Mouse (Mus musculus) Patski (cell line): ENCODE results near the gene Akap12. TPM values are rescaled to one million over a fixed set of nuclear protein-coding genes. Genes with fewer than 3 reads are reported as not detected.

ENCODE experiments used
- ATAC-seq: fragments of 100-300 bp; one replicate; pipeline ENCODE4 v1.8.0; 2021
- CTCF ChIA-PET: fragments of 350-600 bp; sonication (Branson Sonifier 250); formaldehyde crosslinking; loops from one replicate; lab custom pipeline; 2022; ENCODE audit warnings: inconsistent platforms; lab: Charles Lee
- POLR2A ChIA-PET: fragments of 350-600 bp; sonication (Branson Sonifier 250); formaldehyde crosslinking; loops from one replicate; lab custom pipeline; 2022; ENCODE audit warnings: antibody characterized with exemption, inconsistent platforms; lab: Charles Lee
- DNase-seq: peaks from one replicate; pipeline ENCODE4 v3.0.0-alpha.2; 2011; ENCODE audit warnings: low read depth, low spot score
- H3K27me3 ChIP-seq: fragments of 371-371 bp; one replicate; pipeline ENCODE4 v1.5.1; 2021
- CTCF ChIP-seq: fragments of 100-300 bp; IDR thresholded peaks from one replicate; pipeline ENCODE4 v1.5.1; 2021
- in situ Hi-C: fragments of 300-500 bp; cut with MboI; formaldehyde crosslinking; loops from 3 replicates; pipeline ENCODE4 v1.11.1; 2018; ENCODE audit warnings: low pct_unique_long_range_greater_than_20kb, mixed read lengths
- polyA plus RNA-seq: library from polyadenylated mRNA; unstranded; gene quantifications from one replicate; pipeline ENCODE4 v1.2.3, GENCODE M21; 2021

Gene Akap12
- polyA plus RNA-seq, 1 experiment from 2014 or later, result 367 TPM

GRCm38 (mm10) chr10:4282395-4282794 is 16.2 kb downstream of the Akap12 start:
- ChIA-PET POLR2A (interaction anchor here (0.7 kb wide), 1 partner anchor 309 kb away, joined by 4 read pairs; no protein-coding TSS in a partner anchor), CTCF (interaction anchor here (1.0 to 1.6 kb wide), 2 partner anchors 111 to 175 kb away, joined by 3 to 4 read pairs; no protein-coding TSS in a partner anchor)
- DNase-seq (no peak), ATAC-seq (peak; percentile 92)
- no peak for TF ChIP-seq CTCF
- no peaks in the 10 kb centered on the region for H3K27me3 ChIP-seq
- in situ Hi-C loops, result no loop called here

GRCm38 (mm10) chr10:4284781-4285180 is 18.6 kb downstream of the Akap12 start:
- no peaks in the 10 kb centered on the region for H3K27me3 ChIP-seq
- no peak for ATAC-seq
- ChIA-PET CTCF (no interaction called here), POLR2A (interaction anchor here (0.7 kb wide), 1 partner anchor 41 kb away, joined by 3 read pairs; no protein-coding TSS in a partner anchor)
- in situ Hi-C loops, result no loop called here
- no peak for DNase-seq
- no peak for TF ChIP-seq CTCF

GRCm38 (mm10) chr10:4285752-4286151 is 19.6 kb downstream of the Akap12 start:
- DNase-seq, result no peak

GRCm38 (mm10) chr10:4289171-4289570 is 23.0 kb downstream of the Akap12 start:
- TF ChIP-seq CTCF, result no peak
- POLR2A ChIA-PET, result interaction anchor here (0.5 to 1.2 kb wide), 2 partner anchors 18 to 43 kb away, joined by 3 read pairs; no protein-coding TSS in a partner anchor
- in situ Hi-C loops, result no loop called here
- ATAC-seq (peak; percentile 55), DNase-seq (no peak)
- no peaks in the 10 kb centered on the region for H3K27me3 ChIP-seq
- CTCF ChIA-PET, result interaction anchor here (0.9 to 2.1 kb wide), 6 partner anchors 17 to 208 kb away, joined by 3 to 5 read pairs (median 4); no protein-coding TSS in a partner anchor

More at GRCm38 (mm10) chr10:4285752-4286151, 19.6 kb downstream of the Akap12 start:
- H3K27me3 ChIP-seq, result no peaks in the 10 kb centered on the region
- CTCF ChIA-PET, result no interaction called here
- no peak for TF ChIP-seq CTCF
- ATAC-seq, result no peak
- in situ Hi-C loops, result no loop called here
- POLR2A ChIA-PET, result no interaction called here

GRCm38 (mm10) chr10:4289636-4290035 is 23.5 kb downstream of the Akap12 start:
- ChIA-PET CTCF (interaction anchor here (1.0 to 2.1 kb wide), 4 partner anchors 19 to 36 kb away, joined by 3 to 5 read pairs (median 4); no protein-coding TSS in a partner anchor), POLR2A (interaction anchor here (1.2 kb wide), 1 partner anchor 18 kb away, joined by 3 read pairs; no protein-coding TSS in a partner anchor)
- DNase-seq (no peak), ATAC-seq (no peak)
- in situ Hi-C loops, result no loop called here
- no peak for TF ChIP-seq CTCF
- H3K27me3 ChIP-seq, result no peaks in the 10 kb centered on the region

GRCm38 (mm10) chr10:4290145-4290544 is 24.0 kb downstream of the Akap12 start:
- ChIA-PET CTCF (interaction anchor here (1.0 to 2.1 kb wide), 2 partner anchors 23 to 35 kb away, joined by 3 to 5 read pairs; no protein-coding TSS in a partner anchor), POLR2A (interaction anchor here (1.1 to 1.2 kb wide), 2 partner anchors 19 to 135 kb away, joined by 3 read pairs; no protein-coding TSS in a partner anchor)
- ATAC-seq, result peak; percentile 63
- peak; percentile 19 for TF ChIP-seq CTCF
- no peaks in the 10 kb centered on the region for H3K27me3 ChIP-seq
- in situ Hi-C loops, result no loop called here
- DNase-seq, result no peak

GRCm38 (mm10) chr10:4290561-4290960 is 24.4 kb downstream of the Akap12 start:
- no peak for ATAC-seq
- TF ChIP-seq CTCF, result no peak
- DNase-seq, result no peak
- in situ Hi-C loops, result no loop called here
- ChIA-PET CTCF (no interaction called here), POLR2A (interaction anchor here (0.7 to 1.1 kb wide), 2 partner anchors 38 to 135 kb away, joined by 3 to 4 read pairs; no protein-coding TSS in a partner anchor)
- H3K27me3 ChIP-seq, result no peaks in the 10 kb centered on the region

GRCm38 (mm10) chr10:4293418-4293817 is 27.2 kb downstream of the Akap12 start:
- no peak for DNase-seq
- no peaks in the 10 kb centered on the region for H3K27me3 ChIP-seq
- CTCF ChIA-PET, result interaction anchor here (1.7 kb wide), 1 partner anchor 12 kb away, joined by 5 read pairs; no protein-coding TSS in a partner anchor
- no peak for ATAC-seq
- TF ChIP-seq CTCF, result no peak
- in situ Hi-C loops, result no loop called here
- POLR2A ChIA-PET, result no interaction called here

GRCm38 (mm10) chr10:4303558-4303957 is 37.4 kb downstream of the Akap12 start:
- CTCF ChIA-PET, result no interaction called here
- DNase-seq (no peak), ATAC-seq (no peak)
- POLR2A ChIA-PET, result no interaction called here
- in situ Hi-C loops, result no loop called here
- no peak for TF ChIP-seq CTCF
- H3K27me3 ChIP-seq, result no peaks in the 10 kb centered on the region

- POLR2A ChIA-PET, result no interaction called here
- CTCF ChIA-PET, result interaction anchor here (1.3 kb wide), 1 partner anchor 11 kb away, joined by 3 read pairs; no protein-coding TSS in a partner anchor
- in situ Hi-C loops, result no loop called here
- ATAC-seq (no peak), DNase-seq (no peak)
- H3K27me3 ChIP-seq, result no peaks in the 10 kb centered on the region
- TF ChIP-seq CTCF, result no peak
Measured at GRCm38 (mm10) chr10:4323885-4324284, 57.7 kb downstream of the Akap12 start.

GRCm38 (mm10) chr10:4325562-4325961 is 59.4 kb downstream of the Akap12 start:
- in situ Hi-C loops, result no loop called here
- ChIA-PET POLR2A (interaction anchor here (1.0 kb wide), 1 partner anchor 41 kb away, joined by 3 read pairs; no protein-coding TSS in a partner anchor), CTCF (interaction anchor here (1.2 to 1.4 kb wide), 3 partner anchors 8 to 48 kb away, joined by 3 read pairs; no protein-coding TSS in a partner anchor)
- DNase-seq (no peak), ATAC-seq (no peak)
- no peaks in the 10 kb centered on the region for H3K27me3 ChIP-seq
- no peak for TF ChIP-seq CTCF
